Mouse (Mus musculus) stomach, embryonic 15.5 days (tissue): ENCODE results near the gene Srl. TPM values are rescaled to one million over a fixed set of nuclear protein-coding genes. Genes with fewer than 3 reads are reported as not detected.
A peak's percentile ranks its signal among the peaks of the same experiment; 100 is the strongest.
"Not testable (repeated sequence)": the region's sequence is repeated elsewhere in the genome, so short reads cannot be mapped to it uniquely, and the experiment has no call there.

Experiments
- ATAC-seq: fragments of 200-750 bp; cut with Nextera tagmentation; 2 replicates; pipeline ENCODE4 v1.8.0; 2017; ENCODE audit warnings: low read depth, moderate number of reproducible peaks, moderate TSS enrichment; ENCODE audit not compliant: insufficient read depth, low FRiP score
- H3K27ac ChIP-seq: fragments of 300-500 bp; sonication (generic); 2 replicates; pipeline ENCODE4 v1.5.1; 2015; ENCODE audit warnings: mild to moderate bottlenecking, inconsistent platforms
- H3K27me3 ChIP-seq: fragments of 300-500 bp; sonication (generic); replicated peaks from 2 replicates; pipeline ENCODE4 v1.6.1; 2015; ENCODE audit warnings: inconsistent platforms
- H3K36me3 ChIP-seq: fragments of 300-500 bp; sonication (generic); 2 replicates; pipeline ENCODE4 v1.6.1; 2015; ENCODE audit warnings: inconsistent platforms
- H3K4me1 ChIP-seq: fragments of 300-500 bp; sonication (generic); 2 replicates; pipeline ENCODE4 v1.6.1; 2015; ENCODE audit warnings: inconsistent platforms
- H3K4me2 ChIP-seq: fragments of 300-500 bp; sonication (generic); 2 replicates; pipeline ENCODE4 v1.6.1; 2015; ENCODE audit warnings: mild to moderate bottlenecking, inconsistent platforms
- H3K4me3 ChIP-seq: fragments of 300-500 bp; sonication (generic); replicated peaks from 2 replicates; pipeline ENCODE4 v1.5.1; 2015; ENCODE audit warnings: inconsistent platforms
- H3K9ac ChIP-seq: fragments of 300-500 bp; sonication (generic); 2 replicates; pipeline ENCODE4 v1.6.1; 2015; ENCODE audit warnings: inconsistent platforms
- H3K9me3 ChIP-seq: fragments of 300-500 bp; sonication (generic); 2 replicates; pipeline ENCODE4 v1.6.1; 2016; ENCODE audit warnings: inconsistent platforms
- WGBS: fragments of 180-500 bp; shearing (Covaris S2); methylation state at CpG from one replicate; pipeline ENCODE4 v1.1.7; 2015; 5-methylcytosine and 5-hydroxymethylcytosine counted together
- polyA plus RNA-seq: library from polyadenylated mRNA; unstranded; fragments of >200 nt; fragmentation: Nextera tagmentation; extraction: Ambion mirVana; gene quantifications from 2 replicates; pipeline ENCODE4 v1.2.1, GENCODE M21; 2015

Gene Srl
- polyA plus RNA-seq: 9.3 and 13.7 TPM in 2 replicates

DNA sequence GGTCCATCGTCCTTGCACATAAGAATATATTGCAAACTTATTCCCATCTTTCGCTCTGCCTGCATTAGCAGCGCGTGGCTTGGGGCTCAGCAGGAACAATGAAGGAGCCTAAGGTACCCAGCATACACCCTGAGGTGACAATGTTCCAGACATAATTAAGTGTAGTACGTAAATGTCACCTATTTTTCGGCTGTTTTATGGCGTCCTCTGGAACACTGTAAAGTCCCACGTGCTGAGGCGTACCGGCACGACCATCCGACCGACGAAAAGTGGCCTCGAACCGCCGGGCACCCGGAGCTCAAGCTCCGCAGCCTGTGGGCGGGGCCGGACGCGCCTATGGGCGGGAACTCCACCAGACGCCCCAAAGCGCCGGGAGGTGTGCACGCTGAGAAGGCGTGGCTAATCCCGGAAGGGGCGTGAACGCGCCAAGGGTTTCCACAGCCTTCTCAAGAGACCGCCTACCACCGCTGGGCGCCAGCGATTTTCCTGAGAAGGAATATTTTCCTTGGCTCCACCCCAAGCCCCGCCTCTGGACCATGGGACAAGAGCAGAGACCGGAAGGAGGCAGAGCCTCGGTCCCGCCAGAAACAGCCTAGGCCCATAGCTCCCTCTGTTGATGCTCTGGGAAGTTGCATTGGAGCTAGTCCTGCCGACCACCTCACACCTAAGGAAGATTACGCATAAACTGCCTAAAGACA, at the start of gene Srl:
TSS of gene Srl (minus strand) at position 316 of the 698 bp plus-strand sequence.
- Histone ChIP-seq H3K36me3 (peaks cover 7% of the 10 kb centered on the region; the same call in 1 of the 2 replicates), H3K4me2 (peak within 1 kb of the TSS; percentile 56), H3K27me3 (no peaks in the 10 kb centered on the region), H3K27ac (peak within 1 kb of the TSS; percentile 28), H3K4me3 (peak within 1 kb of the TSS; percentile 48), H3K9ac (no peak within 1 kb of the TSS), H3K9me3 (no peaks in the 10 kb centered on the region), H3K4me1 (no peaks in the 10 kb centered on the region)
- ATAC-seq: peak; percentile 97
- WGBS: under 1% methylated on average over 43 of the region's 43 CpGs

GRCm38 (mm10) chr16:4590236-4590635, 48.6 kb upstream of the Srl start:
- no peak overlapping the region for H3K27ac ChIP-seq
- peaks cover 33% of the 10 kb centered on the region for H3K4me1 ChIP-seq
- H3K36me3 ChIP-seq: 0 out of 2 replicates have a peak, but pooled peaks cover 4% of the 10 kb centered on the region
- H3K9me3 ChIP-seq: no peaks in the 10 kb centered on the region
- no peak overlapping the region for H3K9ac ChIP-seq
- no peak for ATAC-seq
- no peak overlapping the region for H3K4me2 ChIP-seq
- no peaks in the 10 kb centered on the region for H3K27me3 ChIP-seq
- WGBS: 92% methylated on average over 9 of the region's 9 CpGs
- no peak overlapping the region for H3K4me3 ChIP-seq

DNA sequence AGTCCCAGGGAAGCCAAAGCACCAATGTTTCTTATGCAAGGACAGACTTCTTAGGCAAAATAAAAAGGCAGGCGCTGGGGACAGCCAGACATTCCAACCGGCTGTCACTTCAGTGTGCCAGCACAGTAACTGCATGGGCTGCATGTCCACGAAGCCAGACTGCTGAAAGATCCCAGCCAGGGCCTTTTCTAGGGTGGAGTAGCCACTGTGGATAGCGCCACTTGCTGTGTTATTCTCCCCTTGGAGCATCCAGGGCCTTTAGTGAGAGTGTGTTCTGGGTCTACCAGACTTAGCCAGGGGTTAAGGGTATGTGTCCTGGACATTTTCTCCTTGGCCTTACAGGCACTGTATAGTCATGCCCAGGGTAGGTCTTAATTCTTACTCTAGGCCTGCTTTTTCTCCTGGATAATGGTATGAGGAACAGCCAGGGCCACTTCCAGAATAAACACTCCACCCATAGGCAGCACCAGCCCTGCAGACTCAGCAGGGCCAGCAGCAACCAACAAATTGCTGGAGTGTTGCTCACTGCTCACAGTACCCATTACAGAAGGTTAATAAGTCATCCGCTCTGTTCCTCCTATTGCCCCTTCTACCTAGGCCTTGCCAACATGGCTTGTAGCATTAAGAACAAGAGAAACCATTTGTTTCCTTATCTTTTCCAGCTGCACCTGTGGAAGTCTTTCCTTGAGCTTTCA, 46.0 kb upstream of the Srl start:
- Histone ChIP-seq H3K4me3 (no peak overlapping the region), H3K36me3 (0 out of 2 replicates have a peak, but pooled peaks cover 4% of the 10 kb centered on the region), H3K9me3 (no peaks in the 10 kb centered on the region), H3K27me3 (no peaks in the 10 kb centered on the region), H3K4me1 (peaks cover 20% of the 10 kb centered on the region), H3K9ac (no peak overlapping the region), H3K4me2 (peak overlapping the region; percentile 54; the same call in 1 of the 2 replicates), H3K27ac (peak overlapping the region; percentile 90)
- ATAC-seq: no peak
- 51% methylated on average over 5 of the region's 5 CpGs for WGBS

- no peaks in the 10 kb centered on the region for H3K27me3 ChIP-seq
- H3K9ac ChIP-seq: 0 out of 2 replicates have a peak overlapping the region, but pooled peaks have one; percentile 14
- H3K4me1 ChIP-seq: peaks cover 15% of the 10 kb centered on the region
- H3K36me3 ChIP-seq: 0 out of 2 replicates have a peak, but pooled peaks cover 4% of the 10 kb centered on the region
- peak overlapping the region; percentile 36 for H3K4me3 ChIP-seq
- peak; percentile 99 for ATAC-seq
- WGBS: under 1% methylated on average over 43 of the region's 43 CpGs
- H3K9me3 ChIP-seq: no peaks in the 10 kb centered on the region
- peak overlapping the region; percentile 90 for H3K27ac ChIP-seq
- peak overlapping the region; percentile 62 for H3K4me2 ChIP-seq
These were observed 45.0 kb upstream of the Srl start for GRCm38 (mm10) chr16:4586531-4587123.

- no peaks in the 10 kb centered on the region for H3K9me3 ChIP-seq
- peak; percentile 11 for ATAC-seq
- H3K36me3 ChIP-seq: 0 out of 2 replicates have a peak, but pooled peaks cover 4% of the 10 kb centered on the region
- H3K4me2 ChIP-seq: peak overlapping the region; percentile 62
- peak overlapping the region; percentile 36 for H3K4me3 ChIP-seq
- H3K27ac ChIP-seq: peak overlapping the region; percentile 75
- 4% methylated on average over 14 of the region's 14 CpGs for WGBS
- peaks cover 15% of the 10 kb centered on the region for H3K4me1 ChIP-seq
- 0 out of 2 replicates have a peak overlapping the region, but pooled peaks have one; percentile 14 for H3K9ac ChIP-seq
- H3K27me3 ChIP-seq: no peaks in the 10 kb centered on the region
These were observed 44.3 kb upstream of the Srl start for GRCm38 (mm10) chr16:4585642-4586530.

DNA sequence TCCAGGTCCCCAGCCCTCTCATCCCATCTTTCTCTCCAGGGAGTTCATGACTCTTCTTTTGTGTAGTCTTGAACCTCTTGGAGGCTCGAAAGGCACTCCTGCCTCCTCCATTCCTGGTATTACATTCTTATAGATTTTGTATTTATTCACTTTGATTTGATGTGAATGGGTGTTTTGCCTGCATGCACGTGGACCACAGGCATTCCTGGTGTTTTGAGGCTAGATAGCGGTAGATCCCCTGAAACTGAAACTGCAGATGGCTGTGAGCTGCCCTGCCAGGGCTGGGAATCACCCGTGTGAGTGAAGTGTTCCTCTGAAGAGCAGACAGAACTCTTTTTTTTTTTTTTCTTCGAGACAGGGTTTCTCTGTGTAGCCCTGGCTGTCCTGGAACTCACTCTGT, 42.8 kb upstream of the Srl start:
- H3K4me2 ChIP-seq: no peak overlapping the region
- H3K4me1 ChIP-seq: peaks cover 15% of the 10 kb centered on the region
- no peak overlapping the region for H3K9ac ChIP-seq
- WGBS: 76% methylated on average over 5 of the region's 5 CpGs
- no peaks in the 10 kb centered on the region for H3K9me3 ChIP-seq
- H3K4me3 ChIP-seq: no peak overlapping the region
- ATAC-seq: no peak
- no peaks in the 10 kb centered on the region for H3K27me3 ChIP-seq
- H3K36me3 ChIP-seq: no peaks in the 10 kb centered on the region
- no peak overlapping the region for H3K27ac ChIP-seq

- peaks cover 15% of the 10 kb centered on the region for H3K4me1 ChIP-seq
- H3K4me2 ChIP-seq: no peak overlapping the region
- WGBS: 76% methylated on average over 3 of the region's 3 CpGs
- H3K27me3 ChIP-seq: no peaks in the 10 kb centered on the region
- H3K27ac ChIP-seq: no peak overlapping the region
- no peak overlapping the region for H3K4me3 ChIP-seq
- no peaks in the 10 kb centered on the region for H3K9me3 ChIP-seq
- H3K36me3 ChIP-seq: no peaks in the 10 kb centered on the region
- no peak overlapping the region for H3K9ac ChIP-seq
- no peak for ATAC-seq
These were observed 42.2 kb upstream of the Srl start for GRCm38 (mm10) chr16:4583807-4584206.

DNA sequence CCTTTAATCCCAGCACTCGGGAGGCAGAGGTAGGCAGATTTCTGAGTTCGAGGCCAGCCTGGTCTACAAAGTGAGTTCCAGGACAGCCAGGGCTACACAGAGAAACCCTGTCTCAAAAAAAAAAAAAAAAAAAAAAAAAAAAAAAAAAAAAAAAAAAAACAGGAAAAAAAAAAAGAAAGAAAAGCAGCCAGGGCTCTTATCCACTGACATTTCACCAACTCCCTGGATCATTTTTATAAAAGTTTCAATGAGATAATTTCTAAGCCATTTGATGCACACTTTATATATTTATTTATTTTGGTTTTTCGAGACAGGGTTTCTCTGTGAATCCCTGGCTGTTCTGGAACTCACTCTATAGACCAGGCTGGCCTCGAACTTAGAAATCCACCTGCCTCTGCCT, 39.6 kb upstream of the Srl start:
- H3K9me3 ChIP-seq, H3K4me2 ChIP-seq, H3K9ac ChIP-seq, H3K27ac ChIP-seq, H3K4me1 ChIP-seq, H3K27me3 ChIP-seq, H3K36me3 ChIP-seq, ATAC-seq, H3K4me3 ChIP-seq: not testable (repeated sequence)
- WGBS: 81% methylated on average over 4 of the region's 4 CpGs

GRCm38 (mm10) chr16:4578630-4579029, 37.0 kb upstream of the Srl start:
- Histone ChIP-seq H3K9ac (no peak overlapping the region), H3K4me3 (no peak overlapping the region), H3K4me1 (no peaks in the 10 kb centered on the region), H3K4me2 (no peak overlapping the region), H3K27ac (no peak overlapping the region), H3K27me3 (no peaks in the 10 kb centered on the region), H3K36me3 (no peaks in the 10 kb centered on the region), H3K9me3 (no peaks in the 10 kb centered on the region)
- no peak for ATAC-seq
- WGBS: 57% methylated on average over 7 of the region's 7 CpGs

DNA sequence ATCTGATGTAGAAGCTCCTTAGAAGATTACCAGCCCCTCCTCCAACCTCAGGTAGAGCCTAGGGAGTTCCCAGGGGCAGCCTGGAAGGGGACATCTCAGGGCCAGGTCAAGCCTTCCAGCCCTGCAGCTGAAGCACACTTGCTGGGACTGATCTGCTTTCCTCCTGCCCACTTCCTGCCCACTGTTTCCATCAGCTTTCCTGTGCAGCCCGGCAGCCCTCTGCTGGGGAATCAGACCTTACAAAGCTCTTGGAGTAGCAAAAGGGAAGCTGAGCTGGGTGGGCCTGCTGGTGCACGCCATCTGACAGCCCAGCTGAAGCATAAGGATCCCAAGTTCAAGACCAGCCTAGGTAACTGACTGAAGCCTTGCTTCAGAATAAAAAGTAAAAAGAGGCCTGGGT, 35.3 kb upstream of the Srl start:
- Histone ChIP-seq H3K27me3 (no peaks in the 10 kb centered on the region), H3K4me3 (no peak overlapping the region), H3K4me2 (no peak overlapping the region), H3K9me3 (no peaks in the 10 kb centered on the region), H3K9ac (no peak overlapping the region), H3K36me3 (no peaks in the 10 kb centered on the region), H3K27ac (no peak overlapping the region), H3K4me1 (no peaks in the 10 kb centered on the region)
- no peak for ATAC-seq
- 54% methylated on average over 2 of the region's 2 CpGs for WGBS

GRCm38 (mm10) chr16:4576038-4576437, 34.4 kb upstream of the Srl start:
- Histone ChIP-seq H3K9me3 (no peaks in the 10 kb centered on the region), H3K4me1 (no peaks in the 10 kb centered on the region), H3K36me3 (no peaks in the 10 kb centered on the region), H3K9ac (no peak overlapping the region), H3K4me2 (no peak overlapping the region), H3K27me3 (no peaks in the 10 kb centered on the region), H3K4me3 (no peak overlapping the region), H3K27ac (no peak overlapping the region)
- 61% methylated on average over 2 of the region's 2 CpGs for WGBS
- no peak for ATAC-seq
